Mouse (Mus musculus) thymus, adult 2 months (tissue): Measurements from ENCODE around the gene Patl2. TPM values are rescaled to one million over a fixed set of nuclear protein-coding genes. Genes with fewer than 3 reads are reported as not detected.

Experiments used
- DNase-seq: peaks from one replicate; pipeline ENCODE4 v3.0.0; 2021
- H3K27ac ChIP-seq: fragments of 200-500 bp; 2 replicates; pipeline ENCODE4 v1.5.1; 2012; ENCODE audit warnings: low read length, control low read depth; ENCODE audit not compliant: control insufficient read depth, insufficient read depth
- H3K27me3 ChIP-seq: fragments of 200-500 bp; 2 replicates; pipeline ENCODE4 v1.6.1; 2012; ENCODE audit warnings: mild to moderate bottlenecking, low read length, moderate library complexity, mixed read lengths; ENCODE audit not compliant: control insufficient read depth, insufficient read depth
- H3K36me3 ChIP-seq: fragments of 200-500 bp; 2 replicates; pipeline ENCODE4 v1.6.1; 2012; ENCODE audit warnings: mild to moderate bottlenecking, low read length, moderate library complexity; ENCODE audit not compliant: control insufficient read depth, insufficient read depth
- H3K4me1 ChIP-seq: fragments of 200-500 bp; replicated peaks from 2 replicates; pipeline ENCODE4 v1.6.1; 2012; ENCODE audit warnings: low read length; ENCODE audit not compliant: control insufficient read depth, insufficient read depth
- H3K4me3 ChIP-seq: fragments of 200-500 bp; 2 replicates; pipeline ENCODE4 v1.5.1; 2012; ENCODE audit warnings: mild to moderate bottlenecking, low read length, control low read depth, moderate library complexity; ENCODE audit not compliant: control insufficient read depth, insufficient read depth
- CTCF ChIP-seq: fragments of 200-500 bp; IDR thresholded peaks from 2 replicates; pipeline ENCODE4 v1.5.1; 2012; ENCODE audit warnings: mild to moderate bottlenecking, control low read depth, low read length, moderate library complexity, borderline replicate concordance; ENCODE audit not compliant: control insufficient read depth, poor library complexity, insufficient read depth; ENCODE audit errors: extremely low read depth
- POLR2A ChIP-seq: fragments of 200-500 bp; IDR thresholded peaks from 2 replicates; pipeline ENCODE4 v1.6.1; 2012; ENCODE audit warnings: mild to moderate bottlenecking, low read length, control low read depth, moderate library complexity; ENCODE audit not compliant: control insufficient read depth, poor library complexity, insufficient read depth; ENCODE audit errors: extremely low read depth
- WGBS: fragments of 180-500 bp; shearing (Covaris S2); methylation state at CpG from one replicate; pipeline ENCODE4 v1.1.7; 2018; 5-methylcytosine and 5-hydroxymethylcytosine counted together
- polyA plus RNA-seq: library from polyadenylated mRNA; depleted of rRNA; stranded (reverse); fragments of >200 nt; gene quantifications from 2 replicates; pipeline ENCODE4 v1.2.3, GENCODE M21; 2012

Gene Patl2
- polyA plus RNA-seq, 1 experiment: 0.92 TPM

- H3K36me3 ChIP-seq: no peaks in the 10 kb centered on the region
- H3K27ac ChIP-seq: no peak overlapping the region
- TF ChIP-seq CTCF (no peak), POLR2A (no peak)
- DNase-seq: no peak
- no peak overlapping the region for H3K4me3 ChIP-seq
- peaks cover 28% of the 10 kb centered on the region for H3K4me1 ChIP-seq
- WGBS: 54% methylated on average over 4 of the region's 4 CpGs
- H3K27me3 ChIP-seq: no peaks in the 10 kb centered on the region
Measured at GRCm38 (mm10) chr2:122161542-122161941, 24.4 kb downstream of the Patl2 start.

DNA sequence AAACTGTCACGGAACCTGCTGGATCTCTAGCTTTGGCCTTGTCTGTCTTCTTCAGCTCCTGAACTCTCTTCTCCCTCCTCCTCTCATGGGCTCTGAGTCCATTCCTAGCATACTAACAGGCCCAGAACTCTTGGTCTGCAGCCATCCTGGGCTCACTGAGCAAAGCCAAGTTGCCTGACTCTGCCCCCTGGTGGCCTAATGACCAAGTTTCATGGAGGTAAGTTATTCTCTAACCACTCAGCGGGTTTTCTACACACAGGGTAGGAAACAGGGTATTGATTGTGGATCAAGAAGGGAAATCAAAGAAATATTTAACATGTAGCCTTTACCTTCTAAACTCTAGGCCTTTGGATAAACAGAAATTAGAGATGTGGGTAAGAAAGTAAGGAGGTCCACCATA, 25.3 kb downstream of the Patl2 start, which contains the start of gene Trim69:
Gene Trim69 (plus strand): TSS at position 21 of the 400 bp plus-strand sequence.
- Histone ChIP-seq H3K27me3 (no peaks in the 10 kb centered on the region), H3K4me3 (no peak within 1 kb of the TSS), H3K4me1 (peaks cover 34% of the 10 kb centered on the region), H3K36me3 (no peaks in the 10 kb centered on the region; the same call in 1 of the 2 replicates), H3K27ac (peak within 1 kb of the TSS; percentile 15; the same call in 1 of the 2 replicates)
- DNase-seq: peak; percentile 84
- TF ChIP-seq CTCF (peak; percentile 63; the same call in 1 of the 2 replicates), POLR2A (no peak)
- 53% methylated on average over 2 of the region's 2 CpGs for WGBS

- TF ChIP-seq CTCF (no peak), POLR2A (no peak)
- Histone ChIP-seq H3K27ac (peak overlapping the region; percentile 15; the same call in 1 of the 2 replicates), H3K36me3 (peaks cover 4% of the 10 kb centered on the region), H3K27me3 (no peaks in the 10 kb centered on the region), H3K4me1 (peaks cover 40% of the 10 kb centered on the region), H3K4me3 (no peak overlapping the region)
- DNase-seq: peak; percentile 27
- 63% methylated on average over 6 of the region's 6 CpGs for WGBS
Measured at GRCm38 (mm10) chr2:122159667-122160066, 26.3 kb downstream of the Patl2 start.

GRCm38 (mm10) chr2:122158362-122158802, 27.6 kb downstream of the Patl2 start:
- no peak for TF ChIP-seq POLR2A
- no peak for TF ChIP-seq CTCF
- no peak overlapping the region for H3K4me3 ChIP-seq
- no peak overlapping the region for H3K27ac ChIP-seq
- no peaks in the 10 kb centered on the region for H3K27me3 ChIP-seq
- H3K4me1 ChIP-seq: peaks cover 30% of the 10 kb centered on the region
- peaks cover 12% of the 10 kb centered on the region for H3K36me3 ChIP-seq
- 86% methylated on average over 6 of the region's 6 CpGs for WGBS
- DNase-seq: no peak

- no peak for DNase-seq
- Histone ChIP-seq H3K27ac (no peak overlapping the region), H3K4me3 (no peak overlapping the region), H3K36me3 (peaks cover 19% of the 10 kb centered on the region), H3K27me3 (no peaks in the 10 kb centered on the region), H3K4me1 (peaks cover 27% of the 10 kb centered on the region)
- TF ChIP-seq POLR2A: no peak
- TF ChIP-seq CTCF: no peak
Measured at GRCm38 (mm10) chr2:122157561-122157960, 28.4 kb downstream of the Patl2 start.

DNA sequence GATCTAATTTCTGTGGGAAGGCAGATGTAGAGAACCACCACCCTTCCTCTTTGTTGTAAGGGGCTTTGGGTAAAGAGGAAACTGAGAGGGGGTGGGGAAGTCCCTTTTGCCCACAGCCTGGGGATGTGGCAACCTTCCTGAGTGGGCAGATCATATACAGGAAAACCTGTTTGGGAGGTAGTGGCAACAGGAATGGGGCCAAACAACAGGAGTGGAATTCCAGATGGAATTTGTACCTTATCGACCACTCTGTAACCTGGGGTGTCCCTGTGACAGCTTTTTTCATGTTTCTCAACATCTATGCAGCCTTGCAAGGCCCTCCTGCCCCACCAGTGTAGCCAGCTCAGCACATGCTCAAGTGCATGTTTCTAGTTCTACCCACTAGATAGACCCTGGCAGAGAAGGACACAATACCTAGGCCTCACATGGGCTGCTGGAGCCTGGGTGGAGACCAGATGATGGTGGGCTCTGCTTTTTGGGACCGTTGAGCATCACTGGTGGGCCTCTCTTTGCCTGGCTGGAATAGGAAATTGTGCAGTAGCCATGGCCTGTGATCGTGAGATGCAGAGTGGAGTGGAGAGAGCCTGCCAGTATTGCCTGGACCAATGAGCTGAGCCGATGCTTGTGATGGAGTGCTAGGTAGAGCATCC, 29.8 kb downstream of the Patl2 start:
- TF ChIP-seq POLR2A: no peak
- TF ChIP-seq CTCF: no peak
- 76% methylated on average over 4 of the region's 4 CpGs for WGBS
- Histone ChIP-seq H3K4me1 (peaks cover 27% of the 10 kb centered on the region), H3K36me3 (peaks cover 32% of the 10 kb centered on the region), H3K27me3 (no peaks in the 10 kb centered on the region), H3K27ac (no peak overlapping the region), H3K4me3 (no peak overlapping the region)
- DNase-seq: no peak

GRCm38 (mm10) chr2:122155292-122155691, 30.7 kb downstream of the Patl2 start:
- H3K4me1 ChIP-seq: peaks cover 27% of the 10 kb centered on the region
- no peaks in the 10 kb centered on the region for H3K27me3 ChIP-seq
- H3K4me3 ChIP-seq: no peak overlapping the region
- 76% methylated on average over 2 of the region's 2 CpGs for WGBS
- TF ChIP-seq CTCF (no peak), POLR2A (no peak)
- H3K36me3 ChIP-seq: peaks cover 33% of the 10 kb centered on the region
- DNase-seq: no peak
- no peak overlapping the region for H3K27ac ChIP-seq
